Mouse (Mus musculus) natural killer cell, adult 2 months (primary cell): ENCODE results near the gene Chit1.

Experiments
- DNase-seq, 2 experiments: peaks; one replicate each; pipeline ENCODE4 v3.0.0; 2022; ENCODE audit warnings: low spot score in 2 of 2

The Chit1 gene

GRCm38 (mm10) chr1:134098726-134099515, 12.1 kb upstream of the Chit1 start:
- DNase-seq, result peak; percentile 67 to 75

- DNase-seq, result no peak
Measured at GRCm38 (mm10) chr1:134099516-134100235, 11.4 kb upstream of the Chit1 start.

GRCm38 (mm10) chr1:134100401-134100800, 10.6 kb upstream of the Chit1 start:
- no peak for DNase-seq

- DNase-seq, result no peak
Measured at GRCm38 (mm10) chr1:134100928-134101327, 10.1 kb upstream of the Chit1 start.

- no peak for DNase-seq
Measured at GRCm38 (mm10) chr1:134101593-134101992, 9.4 kb upstream of the Chit1 start.

- DNase-seq, result no peak
Measured at GRCm38 (mm10) chr1:134103861-134104260, 7.2 kb upstream of the Chit1 start.

- DNase-seq, result no peak
Measured at GRCm38 (mm10) chr1:134105043-134105763, 5.8 kb upstream of the Chit1 start.

GRCm38 (mm10) chr1:134105764-134106430, 5.1 kb upstream of the Chit1 start:
- no peak for DNase-seq

GRCm38 (mm10) chr1:134106719-134107118, 4.3 kb upstream of the Chit1 start:
- peak; percentile 60 to 74 for DNase-seq

- no peak for DNase-seq
Measured at GRCm38 (mm10) chr1:134107777-134108176, 3.3 kb upstream of the Chit1 start.

GRCm38 (mm10) chr1:134110015-134110414, 1.0 kb upstream of the Chit1 start:
- no peak for DNase-seq

GRCm38 (mm10) chr1:134110449-134110848, 593 bp upstream of the Chit1 start:
- peak in 1 of 2 experiments; percentile 18 for DNase-seq

- DNase-seq, result no peak
Measured at GRCm38 (mm10) chr1:134113560-134113959, 2.5 kb downstream of the Chit1 start.

- DNase-seq, result no peak
Measured at GRCm38 (mm10) chr1:134114018-134114417, 3.0 kb downstream of the Chit1 start.

GRCm38 (mm10) chr1:134114730-134115129, 3.7 kb downstream of the Chit1 start:
- no peak for DNase-seq

- no peak for DNase-seq
Measured at GRCm38 (mm10) chr1:134115424-134115823, 4.4 kb downstream of the Chit1 start.

GRCm38 (mm10) chr1:134117110-134117509, 6.1 kb downstream of the Chit1 start:
- DNase-seq, result no peak

GRCm38 (mm10) chr1:134120179-134120578, 9.1 kb downstream of the Chit1 start:
- peak; percentile 58 to 77 for DNase-seq

- peak in 1 of 2 experiments; percentile 32 for DNase-seq
Measured at GRCm38 (mm10) chr1:134122195-134122594, 11.2 kb downstream of the Chit1 start.

GRCm38 (mm10) chr1:134133316-134133715, 22.3 kb downstream of the Chit1 start:
- DNase-seq, result no peak

- no peak for DNase-seq
Measured at GRCm38 (mm10) chr1:134136351-134136750, 25.3 kb downstream of the Chit1 start.

- no peak for DNase-seq
Measured at GRCm38 (mm10) chr1:134138424-134138823, 27.4 kb downstream of the Chit1 start.
